Mouse (Mus musculus): ENCODE measurements around the gene Gm9936.
"Not testable (repeated sequence)": the region's sequence is repeated elsewhere in the genome, so short reads cannot be mapped to it uniquely, and the experiment has no call there.

Gm9936 gene

DNA sequence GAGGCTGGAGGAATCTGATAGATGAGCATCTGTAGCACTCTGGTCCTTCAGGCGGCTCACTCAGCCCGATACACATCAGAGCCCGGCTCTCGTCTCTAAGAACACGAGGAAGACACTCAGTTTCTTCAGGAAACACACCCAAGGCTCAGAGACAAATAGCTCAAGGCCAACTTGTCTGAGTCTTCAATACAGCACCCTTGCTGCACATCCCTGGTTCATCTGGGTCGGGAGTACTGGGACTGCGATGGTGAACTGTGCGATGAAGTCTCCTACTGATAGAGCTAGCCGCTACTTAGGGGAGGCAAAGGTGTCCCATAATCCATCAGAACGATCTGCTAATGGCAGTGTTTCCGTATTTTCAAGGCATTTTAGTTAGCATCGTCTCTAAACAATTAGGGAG lies at the start of gene Gm9936:
Gene Gm9936 (minus strand): TSS at position 101 of the 400 bp plus-strand sequence.
- no peak for ATAC-seq (ENCODE audit: low TSS enrichment)

DNA sequence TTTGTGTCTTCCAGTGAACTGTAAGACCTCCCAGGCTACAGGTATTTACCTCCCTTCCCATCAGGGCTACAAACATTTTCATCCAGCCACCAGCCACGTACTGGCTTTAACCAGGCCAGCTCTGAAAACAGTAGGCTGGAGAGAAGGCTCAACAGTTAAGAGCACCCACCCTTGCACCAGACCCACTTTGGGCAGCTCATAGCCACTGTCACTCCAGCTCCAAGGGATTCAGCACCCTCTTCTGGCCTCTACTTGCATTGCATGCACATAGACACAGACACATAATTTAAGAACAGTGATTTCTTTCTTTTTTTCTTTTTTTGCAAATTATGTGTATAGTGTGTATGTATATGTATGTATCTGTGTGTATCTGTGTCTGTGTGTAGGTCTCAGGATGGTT lies 43.9 kb upstream of the Gm9936 start:
- no peak for ATAC-seq (ENCODE audit: low TSS enrichment)

DNA sequence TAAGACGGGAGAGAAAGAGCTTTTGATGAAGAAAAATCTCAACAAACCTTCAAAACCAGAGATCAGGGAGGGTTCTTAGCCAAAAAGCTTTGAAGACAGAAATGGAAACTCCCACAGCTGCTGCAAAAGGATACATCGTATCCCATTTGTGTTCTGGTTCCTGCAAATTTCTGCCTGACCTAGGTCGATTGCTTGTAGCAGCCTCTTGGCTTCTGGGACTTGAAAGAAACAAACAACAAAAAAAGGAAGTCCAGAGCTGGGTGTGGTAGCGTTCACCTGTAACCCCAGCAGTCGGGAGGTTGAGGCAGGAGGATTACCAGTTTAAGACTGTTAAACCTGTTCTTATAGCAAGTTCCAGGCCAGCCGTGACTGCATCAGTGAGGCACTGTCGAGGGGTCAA lies 40.4 kb upstream of the Gm9936 start:
- no peak for ATAC-seq (ENCODE audit: low TSS enrichment)

DNA sequence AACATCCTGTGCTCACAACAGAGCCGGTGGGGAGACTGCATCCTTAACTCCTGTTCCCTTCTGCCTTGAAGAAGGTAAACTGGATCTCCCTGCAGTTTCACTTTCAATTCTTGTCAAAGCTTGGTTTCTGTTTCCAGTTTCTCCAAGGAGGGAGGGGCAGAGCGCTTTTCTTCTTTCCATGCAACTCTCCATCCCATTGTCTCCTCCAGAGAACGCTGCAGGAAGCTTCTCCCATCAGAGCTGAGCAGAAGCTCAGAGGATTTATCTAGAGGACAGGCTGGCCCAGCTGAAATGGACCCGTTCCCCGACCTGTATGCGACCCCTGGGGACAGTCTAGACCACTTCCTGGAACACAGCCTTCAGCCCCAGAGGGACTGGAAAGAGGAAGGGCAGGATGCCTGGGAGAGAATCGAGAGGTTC lies 38.9 kb upstream of the Gm9936 start:
- ATAC-seq (ENCODE audit: low TSS enrichment) = no peak

DNA sequence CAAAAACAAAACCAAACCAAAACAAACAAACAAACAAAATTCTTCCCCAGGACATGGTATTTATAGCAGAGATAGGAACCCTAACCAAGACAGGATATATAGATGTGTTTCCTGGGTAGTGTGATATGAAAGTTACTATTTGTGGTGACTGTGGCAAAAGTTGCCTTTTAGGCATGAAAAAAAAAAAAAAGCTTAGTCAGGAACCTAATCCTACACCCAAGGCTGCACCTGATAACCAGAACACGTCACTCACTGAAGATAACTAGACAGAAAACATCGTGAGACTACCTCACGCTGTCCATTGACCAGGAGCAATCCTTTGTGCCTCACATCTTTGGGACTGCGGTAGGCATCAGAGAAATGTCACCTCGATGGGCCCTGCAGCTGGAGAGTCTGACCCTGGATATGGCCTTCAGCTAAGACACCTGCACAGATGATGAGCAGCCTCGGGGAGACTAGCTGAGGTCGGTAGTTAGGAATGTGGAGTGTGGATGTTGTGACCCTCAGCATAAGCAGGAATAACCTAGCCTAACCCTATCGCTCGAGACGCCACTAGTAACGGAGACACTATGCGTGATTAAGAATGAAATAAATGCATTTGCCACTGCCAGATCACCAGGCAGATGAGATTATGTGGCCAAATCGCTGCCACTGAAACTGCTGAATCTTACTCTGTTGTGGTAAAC lies 38.3 kb upstream of the Gm9936 start, which contains the start of gene Oasl2:
Gene Oasl2 (plus strand): TSS at position 249 of the 686 bp plus-strand sequence.
- ATAC-seq (ENCODE audit: low TSS enrichment) = no peak

DNA sequence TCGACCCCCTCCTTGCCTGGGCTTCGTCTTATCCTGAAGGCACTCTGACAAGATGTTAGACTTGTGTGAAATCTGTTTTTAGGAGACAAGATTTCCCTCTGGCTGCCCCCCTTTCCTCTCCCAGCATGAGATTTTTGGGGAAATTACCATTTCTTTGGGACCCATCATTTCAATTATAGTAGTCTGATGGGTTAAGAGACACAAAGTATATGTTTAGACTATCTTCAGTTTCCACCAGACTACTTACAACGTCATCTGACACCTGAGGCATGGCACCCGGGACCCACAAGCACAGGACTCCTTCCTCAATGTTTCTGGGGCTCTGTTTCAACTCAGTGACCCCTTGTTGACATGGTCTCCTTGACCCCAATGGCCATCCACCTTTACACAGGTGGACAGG lies 37.1 kb upstream of the Gm9936 start:
- no peak for ATAC-seq (ENCODE audit: low TSS enrichment)

DNA sequence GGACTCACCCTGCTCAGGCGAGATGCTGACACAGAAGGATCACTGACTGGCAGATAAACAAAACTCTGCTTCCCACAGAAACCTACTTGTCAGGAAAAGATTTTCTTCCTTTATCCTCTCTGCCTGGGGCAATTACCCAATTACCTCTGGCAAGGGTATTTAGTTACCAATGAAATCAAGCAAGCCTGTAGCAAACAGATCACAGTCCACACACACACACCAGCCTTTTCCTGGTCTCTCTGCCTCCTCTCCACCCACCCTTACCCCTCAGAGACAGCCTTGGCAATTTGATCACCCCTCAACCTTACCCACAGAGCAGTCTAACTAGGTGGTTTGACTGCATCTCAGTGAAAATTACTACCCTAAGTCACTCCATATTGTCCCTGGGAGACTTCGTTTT lies 30.5 kb upstream of the Gm9936 start:
- ATAC-seq (ENCODE audit: low TSS enrichment) = no peak

DNA sequence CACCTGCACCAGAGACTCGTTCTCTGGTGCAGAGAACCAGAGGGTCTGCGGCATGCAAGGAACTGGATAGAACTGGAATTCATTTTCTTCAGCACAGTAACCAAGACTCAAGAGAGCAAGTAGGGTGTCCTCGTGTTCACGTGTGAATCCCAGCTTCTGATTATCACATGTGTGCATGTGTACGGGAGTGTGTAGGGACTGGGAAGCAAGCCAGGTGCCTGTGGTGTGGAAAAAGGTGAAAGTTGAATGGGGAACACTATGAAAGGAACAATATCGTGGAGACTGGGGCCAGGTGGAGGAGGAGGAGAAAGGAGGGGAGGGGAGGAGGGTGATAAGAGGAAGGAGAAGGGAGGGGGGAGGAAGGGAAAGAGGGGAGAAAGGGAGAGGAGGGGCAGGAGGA lies 28.3 kb upstream of the Gm9936 start:
- no peak for ATAC-seq (ENCODE audit: low TSS enrichment)

DNA sequence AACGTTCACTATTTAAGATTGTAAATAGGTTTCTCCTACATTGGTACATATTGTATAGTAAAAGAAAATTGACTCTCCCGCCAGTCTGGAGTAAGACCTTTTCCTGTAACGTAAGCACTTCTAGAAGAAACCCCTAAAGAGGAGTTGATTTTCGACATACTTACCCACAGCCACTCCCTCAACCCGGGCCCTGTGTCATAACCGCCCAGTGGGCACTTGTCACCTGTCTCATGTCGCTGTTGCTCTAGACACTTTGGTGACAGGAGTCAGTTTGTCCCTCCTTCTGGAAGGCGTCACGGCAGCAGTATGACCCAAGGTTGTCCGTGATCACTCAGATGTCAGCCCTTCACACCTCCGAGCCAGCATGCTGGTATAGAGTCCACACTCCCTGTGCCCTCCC lies 24.5 kb upstream of the Gm9936 start:
- no peak for ATAC-seq (ENCODE audit: low TSS enrichment)

DNA sequence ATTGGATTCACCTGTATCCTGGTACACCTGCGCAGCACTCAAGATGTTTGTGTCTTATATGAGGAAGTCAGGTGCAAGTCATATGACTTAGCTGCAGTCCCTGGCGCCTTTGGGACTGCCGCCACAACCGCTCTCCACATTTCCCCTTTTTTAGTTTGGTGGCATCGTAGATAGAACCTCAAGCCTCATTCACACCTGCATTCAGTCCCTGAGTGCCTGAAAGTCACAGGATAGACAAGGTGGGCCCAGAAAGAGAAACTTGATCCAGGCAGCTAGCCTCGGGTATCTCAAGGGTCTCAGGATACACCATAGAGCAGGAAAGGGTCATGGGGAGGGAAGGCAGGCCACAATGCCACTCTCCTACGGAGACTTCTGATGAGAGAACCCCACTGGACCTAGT lies 23.8 kb upstream of the Gm9936 start:
- not testable (repeated sequence) for ATAC-seq (ENCODE audit: low TSS enrichment)

DNA sequence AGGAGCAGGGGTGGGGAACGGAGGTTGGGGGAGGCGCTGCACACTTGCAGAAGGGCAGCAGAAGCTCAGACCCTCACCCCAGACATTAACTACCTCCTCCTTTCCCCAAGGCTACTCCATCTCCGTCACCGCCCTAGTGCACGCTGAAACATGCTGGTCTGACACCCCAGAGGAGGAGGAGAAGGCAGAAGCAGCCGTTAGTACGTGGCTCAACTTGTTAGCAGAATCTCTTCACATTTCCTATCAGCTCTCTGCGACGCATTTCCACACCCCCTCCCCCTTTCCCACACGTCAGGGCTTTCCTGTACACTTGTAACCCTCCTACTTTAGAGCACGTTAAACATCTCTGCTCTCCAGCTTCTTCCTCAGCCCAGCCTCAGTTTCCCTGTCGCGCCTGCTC lies 20.9 kb upstream of the Gm9936 start:
- no peak for ATAC-seq (ENCODE audit: low TSS enrichment)

DNA sequence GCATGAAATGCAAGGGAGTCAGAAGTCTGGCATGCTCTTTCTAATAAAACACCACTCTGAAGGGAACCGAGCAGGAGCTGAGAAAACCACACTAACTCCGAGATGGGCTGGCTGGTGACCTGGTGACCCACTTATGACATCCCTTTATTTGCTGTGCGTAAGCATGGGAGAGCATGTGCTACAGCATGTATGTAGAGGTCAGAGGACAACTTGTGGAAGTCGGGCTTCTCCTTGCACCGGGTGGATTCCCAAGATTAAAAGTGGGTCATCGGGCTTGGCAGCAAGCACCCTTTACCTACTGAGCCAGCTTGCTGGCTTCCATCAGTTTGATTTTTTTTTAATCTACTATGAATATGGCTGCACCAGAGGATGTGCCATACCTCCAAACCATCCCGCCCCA lies 19.0 kb upstream of the Gm9936 start:
- ATAC-seq (ENCODE audit: low TSS enrichment) = no peak

DNA sequence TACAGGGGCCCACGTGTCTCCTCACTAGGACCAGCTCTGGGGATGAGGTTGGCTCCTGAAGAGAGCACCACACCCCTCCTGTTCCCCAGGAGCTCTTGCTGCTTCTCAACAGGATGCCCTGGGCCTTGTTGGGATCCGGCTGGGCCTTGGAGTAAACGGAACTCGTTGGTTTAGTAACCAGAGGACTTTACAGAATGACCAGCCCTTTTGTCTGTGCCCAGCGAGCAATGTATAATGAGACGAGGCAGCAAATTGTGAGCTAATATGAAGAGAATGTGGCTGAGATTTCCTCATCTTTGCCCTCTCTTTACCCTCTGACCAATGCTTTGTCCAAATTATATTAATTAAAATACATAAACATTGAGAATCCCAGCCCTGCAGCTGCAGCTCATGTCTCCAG lies 17.8 kb upstream of the Gm9936 start:
- ATAC-seq (ENCODE audit: low TSS enrichment) = no peak

DNA sequence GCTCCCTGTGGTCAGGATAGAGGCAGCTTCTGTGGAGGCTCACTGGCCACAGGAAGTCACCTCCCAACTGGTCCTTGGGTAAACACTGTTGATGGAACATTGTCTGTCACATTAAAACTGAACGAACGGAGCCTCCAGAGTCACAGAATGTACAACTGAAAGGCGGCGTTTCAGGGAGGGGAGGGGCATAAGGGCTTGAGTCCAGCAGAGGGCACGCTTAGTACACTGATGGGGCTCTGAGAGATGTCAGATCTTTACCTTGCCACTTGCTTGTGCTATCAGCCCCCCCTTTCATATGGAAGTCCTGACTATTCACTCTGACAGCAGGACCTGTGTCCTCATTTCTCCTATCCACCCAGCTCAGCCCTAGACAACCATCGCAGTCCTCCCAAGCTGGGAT lies 17.4 kb upstream of the Gm9936 start:
- ATAC-seq (ENCODE audit: low TSS enrichment) = no peak

DNA sequence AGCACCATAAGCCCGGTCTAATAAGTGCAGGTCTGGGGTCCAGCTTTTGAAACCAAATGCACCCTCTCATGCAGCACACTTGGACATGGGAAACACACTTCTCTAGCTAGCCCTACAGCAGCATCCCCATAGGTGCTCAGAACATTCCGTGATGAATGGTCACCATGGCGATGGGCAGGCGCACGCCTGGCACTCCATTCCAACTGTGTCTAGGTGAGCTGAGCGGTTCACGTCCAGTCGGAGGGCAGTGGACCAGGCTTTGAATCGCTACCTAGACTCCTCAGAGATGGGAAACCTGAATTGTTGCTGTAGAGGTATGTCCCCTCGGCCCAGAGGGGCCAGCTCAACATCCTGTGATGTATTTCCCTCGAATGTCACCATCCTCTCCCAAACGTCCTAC lies 6.8 kb upstream of the Gm9936 start:
- ATAC-seq (ENCODE audit: low TSS enrichment) = no peak

DNA sequence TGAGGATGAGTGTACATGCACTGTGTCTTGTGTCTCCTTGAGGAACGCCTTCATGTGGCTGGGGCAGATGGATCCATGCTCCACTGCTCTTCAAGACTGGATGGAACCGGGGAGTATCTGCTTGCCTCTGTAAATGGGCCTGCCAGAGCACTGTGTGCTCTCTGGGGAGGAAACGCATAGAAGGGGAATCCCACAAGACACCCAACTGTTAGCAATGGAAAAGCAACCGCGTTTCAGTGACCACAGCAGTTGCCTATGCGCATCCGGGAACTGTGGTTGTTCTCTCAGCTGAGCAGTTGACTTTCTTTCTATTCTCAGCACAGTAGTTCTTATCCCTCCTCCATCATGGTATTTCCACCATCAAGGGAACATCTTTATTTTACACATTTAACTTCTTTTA lies 6.3 kb upstream of the Gm9936 start:
- ATAC-seq (ENCODE audit: low TSS enrichment) = no peak

DNA sequence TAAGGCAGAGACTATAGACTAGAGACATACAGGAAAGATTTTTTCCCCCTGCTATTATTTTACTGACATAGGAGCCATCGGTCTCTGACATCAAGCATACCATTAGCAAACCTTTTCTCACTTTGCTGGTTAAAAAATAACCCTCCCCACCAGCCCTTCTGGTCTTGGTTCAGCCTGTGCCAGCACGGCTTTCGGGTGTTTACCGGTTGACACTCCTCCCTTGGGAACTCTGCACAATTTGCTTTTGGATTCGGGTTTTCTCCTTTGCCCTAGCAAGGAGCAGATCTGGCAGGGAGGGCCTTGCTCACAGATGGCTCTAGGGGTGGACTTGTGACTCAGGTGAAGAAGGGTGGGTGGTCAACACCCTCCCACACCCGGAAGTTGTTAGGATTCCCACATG lies 3.2 kb upstream of the Gm9936 start:
- no peak for ATAC-seq (ENCODE audit: low TSS enrichment)

DNA sequence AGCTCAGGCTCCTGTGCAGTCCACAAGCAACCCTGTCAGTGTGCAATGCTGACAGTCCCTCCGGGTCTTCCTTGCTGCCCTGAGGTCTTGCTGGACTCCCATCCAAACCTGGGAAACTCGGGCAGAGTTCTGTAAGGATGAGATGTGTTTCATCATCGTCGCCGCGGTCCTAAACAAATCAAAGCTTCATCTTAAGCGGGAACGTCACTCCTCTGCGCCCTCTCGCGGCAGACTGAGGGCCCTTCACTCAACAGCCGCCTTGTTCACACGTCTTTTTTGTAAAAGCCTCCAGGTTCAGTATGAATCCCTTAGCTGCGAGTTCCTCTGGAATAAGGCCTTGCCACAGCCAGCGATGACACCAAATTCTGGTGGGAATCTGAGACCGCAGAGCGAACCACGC lies 771 bp upstream of the Gm9936 start:
- peak; percentile 91 for ATAC-seq (ENCODE audit: low TSS enrichment)

DNA sequence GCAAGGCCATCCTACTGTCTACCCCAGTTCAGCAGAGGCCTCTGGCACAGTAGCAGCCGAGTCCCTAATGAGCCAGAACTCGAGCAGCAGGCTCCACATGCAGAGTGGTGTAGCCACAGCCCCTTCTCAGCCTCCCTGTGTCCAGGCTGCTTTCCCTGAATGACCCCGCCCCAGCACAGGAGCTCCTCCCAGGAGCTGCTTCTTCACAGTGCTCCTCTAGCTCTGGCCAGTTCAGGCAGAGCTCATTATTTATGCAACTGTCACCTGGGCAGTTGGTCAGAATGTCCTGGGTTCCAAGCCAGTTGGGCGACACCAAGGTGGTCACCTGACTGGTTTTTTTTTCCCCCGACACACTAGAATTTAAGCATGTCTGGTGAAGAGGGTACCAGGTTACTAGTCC lies 5.1 kb downstream of the Gm9936 start, which contains the start of gene 4930519G04Rik:
Gene 4930519G04Rik (plus strand): TSS at position 301 of the 400 bp plus-strand sequence.
- ATAC-seq (ENCODE audit: low TSS enrichment) = not testable (repeated sequence)

DNA sequence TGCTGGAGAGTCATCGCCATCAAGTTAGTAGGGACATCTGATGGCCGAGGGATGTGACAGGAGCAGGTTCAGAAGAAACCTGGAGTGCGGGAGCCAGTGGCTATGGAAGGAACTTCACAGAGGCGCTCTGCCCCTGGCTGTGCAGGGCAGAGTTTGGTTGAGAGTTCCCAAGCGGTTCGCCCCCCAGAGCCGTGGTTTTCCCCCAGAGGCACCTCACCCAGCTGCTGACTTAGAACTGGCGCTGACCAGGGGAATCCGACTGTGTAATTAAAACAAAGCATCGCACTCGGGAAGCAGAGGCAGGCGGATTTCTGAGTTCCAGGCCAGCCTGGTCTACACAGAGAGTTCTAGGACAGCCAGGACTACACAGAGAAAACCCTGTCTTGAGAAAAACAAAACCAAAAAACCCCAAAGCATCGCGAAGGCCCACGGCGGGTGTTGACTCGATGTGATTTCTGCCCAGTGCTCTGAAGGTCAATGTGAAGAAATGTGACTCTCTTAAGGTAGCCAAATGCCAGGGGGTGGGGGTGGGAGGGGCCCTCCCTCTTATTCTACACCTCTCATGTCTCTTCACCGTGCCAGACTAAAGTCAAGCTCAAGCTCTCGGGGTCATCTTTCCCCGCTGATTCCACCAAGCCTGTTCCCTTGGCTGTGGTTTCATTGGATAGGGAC lies 6.8 kb downstream of the Gm9936 start:
- no peak for ATAC-seq (ENCODE audit: low TSS enrichment)

DNA sequence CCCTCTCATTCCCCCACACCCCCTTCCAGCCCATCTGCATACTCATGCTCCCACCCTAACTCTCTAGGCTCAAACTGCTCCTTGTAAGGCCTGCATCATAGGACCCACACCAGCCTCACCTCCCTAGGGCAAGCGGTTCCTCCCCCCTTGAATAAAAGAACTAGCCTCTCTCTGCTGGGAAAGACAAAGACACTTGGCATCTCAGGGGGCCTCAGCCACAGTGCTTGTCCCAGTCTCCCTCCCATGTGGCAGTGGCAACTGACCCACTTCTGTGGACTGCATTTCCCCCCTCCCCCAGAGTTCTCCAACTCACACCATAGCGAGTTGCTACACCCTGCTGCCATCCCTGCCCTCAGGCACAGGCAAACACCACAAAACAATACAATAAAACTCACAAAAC lies 14.1 kb downstream of the Gm9936 start:
- not testable (repeated sequence) for ATAC-seq (ENCODE audit: low TSS enrichment)

DNA sequence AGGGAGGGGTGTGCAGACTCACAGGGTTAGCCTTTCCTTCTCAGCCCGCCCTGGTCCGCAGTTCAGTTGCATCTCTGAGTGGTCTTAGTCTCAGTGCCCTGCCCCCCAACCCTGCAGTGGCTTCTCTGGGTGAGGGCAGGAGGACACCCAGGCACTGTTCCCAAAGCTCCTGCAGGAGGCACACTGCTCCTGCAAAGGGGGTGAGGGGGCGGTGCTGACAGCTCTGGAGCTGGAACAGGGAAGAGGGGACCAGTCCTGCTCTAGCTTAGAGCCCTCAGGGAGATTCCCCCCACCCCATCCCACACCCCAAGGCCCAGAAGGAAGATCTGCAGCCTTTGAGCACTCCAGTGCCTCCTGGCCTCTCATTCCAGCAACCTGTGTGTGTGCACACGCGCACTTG lies 15.8 kb downstream of the Gm9936 start:
- ATAC-seq (ENCODE audit: low TSS enrichment) = no peak

DNA sequence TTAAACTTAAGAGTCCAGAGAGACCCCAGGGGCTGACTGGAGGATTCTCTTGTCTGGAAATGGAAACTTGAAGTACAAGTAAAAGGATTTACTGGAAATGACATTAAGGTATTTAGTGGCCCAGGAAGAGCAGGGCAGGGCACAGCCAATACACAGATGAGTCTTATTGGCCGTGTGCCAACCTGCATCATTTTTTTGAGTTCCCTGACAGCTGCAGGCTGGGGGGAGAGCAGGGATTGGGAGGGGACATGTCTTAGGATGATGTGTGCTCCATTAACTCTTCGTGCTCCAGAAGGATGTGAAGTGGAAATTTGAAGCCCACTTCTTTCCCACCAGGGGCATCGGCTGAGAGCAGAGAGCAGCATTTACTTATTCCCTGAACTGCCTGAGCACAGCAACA lies 16.3 kb downstream of the Gm9936 start:
- not testable (repeated sequence) for ATAC-seq (ENCODE audit: low TSS enrichment)

DNA sequence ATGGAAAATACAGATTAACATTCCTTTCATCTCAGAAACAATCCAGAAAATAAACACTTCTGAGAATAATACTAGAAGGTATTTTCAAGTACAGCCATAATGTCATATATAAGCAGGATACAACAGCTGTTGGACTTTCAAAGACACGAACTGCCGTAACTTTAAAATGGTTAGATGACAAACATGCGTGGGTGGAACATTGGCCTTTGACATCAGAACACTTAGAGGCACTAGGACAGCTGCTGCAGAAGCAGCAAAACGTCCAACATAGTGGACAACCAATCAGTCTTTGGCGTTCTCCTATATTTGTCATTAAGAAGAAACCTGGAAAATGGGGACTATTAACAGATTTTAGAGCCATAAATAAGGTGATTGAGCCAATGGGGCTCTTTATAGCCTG lies 18.0 kb downstream of the Gm9936 start:
- not testable (repeated sequence) for ATAC-seq (ENCODE audit: low TSS enrichment)

Data from frontal cortex, adult (tissue).